Mouse (Mus musculus): ENCODE measurements around the gene Crot. TPM values are rescaled to one million over a fixed set of nuclear protein-coding genes. Genes with fewer than 3 reads are reported as not detected.

The Crot gene
- total and polyA plus RNA-seq, 3 experiments, result 9.4 to 148 (median 9.8) TPM

- Histone ChIP-seq H3K4me3 (ENCODE audit: control insufficient read depth in 1 of 2, insufficient read depth in 1 of 2, low read depth in 2 of 2, low read length in 2 of 2) (no peak overlapping the region), H3K27ac (ENCODE audit: control insufficient read depth, low read depth, low read length) (no peak overlapping the region), H3K4me1 (ENCODE audit: control insufficient read depth in 1 of 2, insufficient read depth in 2 of 2, low read length in 2 of 2) (no peaks in the 10 kb centered on the region), H3K36me3 (ENCODE audit: control insufficient read depth in 1 of 2, insufficient read depth in 2 of 2, low read length in 2 of 2) (peaks cover 0 to 20% of the 10 kb centered on the region in 2 experiments; a peak in 2 of 4 replicates), H3K79me2 (ENCODE audit: control insufficient read depth, insufficient read depth, low read length, poor library complexity) (no peaks in the 10 kb centered on the region), H3K27me3 (ENCODE audit: control insufficient read depth in 1 of 2, insufficient read depth in 2 of 2, low read length in 2 of 2) (no peaks in the 10 kb centered on the region), H3K9me3 (replicated peaks; ENCODE audit: insufficient read depth, low read length) (no peaks in the 10 kb centered on the region), H3K9ac (ENCODE audit: control insufficient read depth, low read depth, low read length, poor library complexity, severe bottlenecking) (no peak overlapping the region)
- TF ChIP-seq SMC3 (IDR thresholded peaks at IDR 0.05; ENCODE audit: low read depth, low read length), result 0 out of 2 replicates have a peak, but pooled peaks have one; percentile 1
- peak; percentile 60; the same call in 1 of the 2 replicates for TF ChIP-seq POLR2AphosphoS2 (IDR thresholded peaks at IDR 0.05; ENCODE audit: low read length)
- TF ChIP-seq ETS1 (IDR thresholded peaks at IDR 0.05; ENCODE audit: low read depth, low read length), result no peak
- DNase-seq (ENCODE audit: low read depth, low spot score), result peak; percentile 50
These were observed 36.6 kb downstream of the Crot start for GRCm38 (mm10) chr5:8960534-8960933.

- H3K36me3 ChIP-seq (ENCODE audit: control insufficient read depth in 1 of 2, insufficient read depth in 2 of 2, low read length in 2 of 2), result peaks cover 0 to 37% of the 10 kb centered on the region in 2 experiments; a peak in 2 of 4 replicates
- H3K79me2 ChIP-seq (ENCODE audit: control insufficient read depth, insufficient read depth, low read length, poor library complexity), result no peaks in the 10 kb centered on the region
- H3K4me3 ChIP-seq (ENCODE audit: control insufficient read depth in 1 of 2, insufficient read depth in 1 of 2, low read depth in 2 of 2, low read length in 2 of 2), result no peak overlapping the region
- DNase-seq (ENCODE audit: low read depth, low spot score), result no peak
- H3K9me3 ChIP-seq (replicated peaks; ENCODE audit: insufficient read depth, low read length), result no peaks in the 10 kb centered on the region
- no peak overlapping the region for H3K27ac ChIP-seq (ENCODE audit: control insufficient read depth, low read depth, low read length)
- TF ChIP-seq NRF1 (IDR thresholded peaks at IDR 0.05; ENCODE audit: insufficient read depth, low read depth, low read length, poor library complexity, severe bottlenecking) (no peak), POLR2AphosphoS2 (IDR thresholded peaks at IDR 0.05; ENCODE audit: low read length) (no peak)
- H3K27me3 ChIP-seq (ENCODE audit: control insufficient read depth in 1 of 2, insufficient read depth in 2 of 2, low read length in 2 of 2), result no peaks in the 10 kb centered on the region
- H3K4me1 ChIP-seq (ENCODE audit: control insufficient read depth in 1 of 2, insufficient read depth in 2 of 2, low read length in 2 of 2), result no peaks in the 10 kb centered on the region
- H3K9ac ChIP-seq (ENCODE audit: control insufficient read depth, low read depth, low read length, poor library complexity, severe bottlenecking), result no peak overlapping the region
These were observed 41.6 kb downstream of the Crot start for GRCm38 (mm10) chr5:8955544-8955943.

- no peak for DNase-seq (ENCODE audit: low read depth, low spot score)
- no peak overlapping the region for H3K9ac ChIP-seq (ENCODE audit: control insufficient read depth, low read depth, low read length, poor library complexity, severe bottlenecking)
- no peak overlapping the region for H3K4me3 ChIP-seq (ENCODE audit: control insufficient read depth in 1 of 2, insufficient read depth in 1 of 2, low read depth in 2 of 2, low read length in 2 of 2)
- no peaks in the 10 kb centered on the region for H3K27me3 ChIP-seq (ENCODE audit: control insufficient read depth in 1 of 2, insufficient read depth in 2 of 2, low read length in 2 of 2)
- TF ChIP-seq KAT2A (conservative IDR thresholded peaks at IDR 0.05; ENCODE audit: low read depth, low read length) (no peak), MYB (IDR thresholded peaks at IDR 0.05; ENCODE audit: low read depth, low read length) (no peak), USF2 (IDR thresholded peaks at IDR 0.05; ENCODE audit: borderline replicate concordance in 1 of 2, insufficient read depth in 1 of 2, low read depth in 1 of 2, low read length in 2 of 2) (no peak), RAD21 (IDR thresholded peaks at IDR 0.05; ENCODE audit: low read depth, low read length) (no peak), POLR2A (IDR thresholded peaks at IDR 0.05; ENCODE audit: control insufficient read depth in 1 of 2, insufficient read depth in 1 of 2, low read depth in 1 of 2, low read length in 2 of 2, poor library complexity in 1 of 2) (no peak), RCOR1 (IDR thresholded peaks at IDR 0.05; ENCODE audit: low read depth, low read length) (no peak), ETS1 (IDR thresholded peaks at IDR 0.05; ENCODE audit: low read depth, low read length) (no peak), NRF1 (IDR thresholded peaks at IDR 0.05; ENCODE audit: insufficient read depth, low read depth, low read length, poor library complexity, severe bottlenecking) (no peak), POLR2AphosphoS2 (IDR thresholded peaks at IDR 0.05; ENCODE audit: low read length) (no peak), MEF2A (IDR thresholded peaks at IDR 0.05; ENCODE audit: extremely low read depth, insufficient replicate concordance, low read depth, low read length, poor library complexity, severe bottlenecking) (no peak), GATA1 (IDR thresholded peaks at IDR 0.05; ENCODE audit: low read depth, low read length) (no peak), TCF12 (IDR thresholded peaks at IDR 0.05; ENCODE audit: low read depth, low read length) (no peak), USF1 (IDR thresholded peaks at IDR 0.05; ENCODE audit: low read depth, low read length) (no peak), ELF1 (IDR thresholded peaks at IDR 0.05; ENCODE audit: low read depth, low read length) (no peak), SMC3 (IDR thresholded peaks at IDR 0.05; ENCODE audit: low read depth, low read length) (no peak)
- peaks cover 0 to 49% of the 10 kb centered on the region in 2 experiments; a peak in 2 of 4 replicates for H3K36me3 ChIP-seq (ENCODE audit: control insufficient read depth in 1 of 2, insufficient read depth in 2 of 2, low read length in 2 of 2)
- no peaks in the 10 kb centered on the region for H3K9me3 ChIP-seq (replicated peaks; ENCODE audit: insufficient read depth, low read length)
- no peaks in the 10 kb centered on the region for H3K79me2 ChIP-seq (ENCODE audit: control insufficient read depth, insufficient read depth, low read length, poor library complexity)
- H3K4me1 ChIP-seq (ENCODE audit: control insufficient read depth in 1 of 2, insufficient read depth in 2 of 2, low read length in 2 of 2), result no peaks in the 10 kb centered on the region
- no peak overlapping the region for H3K27ac ChIP-seq (ENCODE audit: control insufficient read depth, low read depth, low read length)
These were observed 43.5 kb downstream of the Crot start for GRCm38 (mm10) chr5:8953660-8954059.

Data from MEL (cell line).